Mouse (Mus musculus) heart, postnatal 25 days (tissue): ENCODE results near the gene Gbp2. TPM values are rescaled to one million over a fixed set of nuclear protein-coding genes. Genes with fewer than 3 reads are reported as not detected.
"Not testable (repeated sequence)": the region's sequence is repeated elsewhere in the genome, so short reads cannot be mapped to it uniquely, and the experiment has no call there.

Experiments used
- DNase-seq: peaks from one replicate; pipeline ENCODE4 v3.0.0; 2022; ENCODE audit warnings: low spot score
- intact Hi-C: fragments of 180-260 bp; cut with DNase I; formaldehyde crosslinking; loops from one replicate; pipeline ENCODE4 v1.15.1; 2025
- total RNA-seq, 2 experiments: library from RNA; stranded (reverse); gene quantifications; 2 replicates each; pipeline ENCODE4 v1.2.3; 2021

Gbp2 gene
- 10 to 100 TPM; 10.0 to 12.6 TPM for total RNA-seq

- DNase-seq = peak; percentile 12
- intact Hi-C loops = loop anchor here (2.0 to 10.0 kb wide), 2 partner anchors 130 to 336 kb away; no protein-coding TSS in a partner anchor
Observed at GRCm38 (mm10) chr3:142620111-142620955, at the start of gene Gbp2. Gene Gbp2 (plus strand): TSS chr3:142620602.

- no peak for DNase-seq
- intact Hi-C loops = no loop called here
Observed at GRCm38 (mm10) chr3:142570738-142571137, 49.7 kb upstream of the Gbp2 start.

GRCm38 (mm10) chr3:142577108-142577507, 43.3 kb upstream of the Gbp2 start:
- intact Hi-C loops = no loop called here

GRCm38 (mm10) chr3:142578342-142578741, 42.1 kb upstream of the Gbp2 start:
- intact Hi-C loops = no loop called here
- no peak for DNase-seq

More at GRCm38 (mm10) chr3:142577108-142577507, 43.3 kb upstream of the Gbp2 start:
- DNase-seq = no peak

GRCm38 (mm10) chr3:142583067-142583466, 37.3 kb upstream of the Gbp2 start:
- intact Hi-C loops = no loop called here
- no peak for DNase-seq

GRCm38 (mm10) chr3:142587386-142587785, 33.0 kb upstream of the Gbp2 start:
- intact Hi-C loops = no loop called here
- DNase-seq = no peak

- no peak for DNase-seq
- intact Hi-C loops = no loop called here
Observed at GRCm38 (mm10) chr3:142588888-142589287, 31.5 kb upstream of the Gbp2 start.

GRCm38 (mm10) chr3:142590431-142591067, 29.9 kb upstream of the Gbp2 start:
- intact Hi-C loops = no loop called here
- DNase-seq = no peak

- no peak for DNase-seq
- intact Hi-C loops = no loop called here
Observed at GRCm38 (mm10) chr3:142594547-142594946, 25.9 kb upstream of the Gbp2 start, which contains the start of gene Gbp2b. Gene Gbp2b (plus strand): TSS chr3:142594847.

- no peak for DNase-seq
- intact Hi-C loops = no loop called here
Observed at GRCm38 (mm10) chr3:142597923-142598322, 22.5 kb upstream of the Gbp2 start.

GRCm38 (mm10) chr3:142601675-142602074, 18.7 kb upstream of the Gbp2 start:
- intact Hi-C loops = no loop called here

GRCm38 (mm10) chr3:142618658-142619057, 1.7 kb upstream of the Gbp2 start:
- DNase-seq = no peak
- intact Hi-C loops = loop anchor here (2.0 kb wide), 1 partner anchor 46 kb away; no protein-coding TSS in a partner anchor

More at GRCm38 (mm10) chr3:142601675-142602074, 18.7 kb upstream of the Gbp2 start:
- DNase-seq = no peak

- no peak for DNase-seq
- intact Hi-C loops = loop anchor here (2.0 to 10.0 kb wide), 3 partner anchors 47 to 335 kb away; no protein-coding TSS in a partner anchor
Observed at GRCm38 (mm10) chr3:142619606-142620005, 796 bp upstream of the Gbp2 start.

- intact Hi-C loops = loop anchor here (1.0 to 10.0 kb wide), 3 partner anchors 61 to 336 kb away; partner anchors contain the start of gene Gbp3
- DNase-seq = no peak
Observed at GRCm38 (mm10) chr3:142620956-142621562, 657 bp downstream of the Gbp2 start.

GRCm38 (mm10) chr3:142630385-142630784, 10.0 kb downstream of the Gbp2 start:
- intact Hi-C loops = no loop called here
- DNase-seq = no peak

GRCm38 (mm10) chr3:142640201-142640600, 19.8 kb downstream of the Gbp2 start:
- intact Hi-C loops = loop anchor here (1.0 kb wide), 1 partner anchor 68 kb away; no protein-coding TSS in a partner anchor
- no peak for DNase-seq

- intact Hi-C loops = loop anchor here (1.0 kb wide), 1 partner anchor 156 kb away; no protein-coding TSS in a partner anchor
- not testable (repeated sequence) for DNase-seq
Observed at GRCm38 (mm10) chr3:142645949-142646348, 25.5 kb downstream of the Gbp2 start.

- DNase-seq, intact Hi-C loops: not testable (repeated sequence)
Observed at GRCm38 (mm10) chr3:142647836-142648235, 27.4 kb downstream of the Gbp2 start.

GRCm38 (mm10) chr3:142650205-142650604, 29.8 kb downstream of the Gbp2 start:
- no peak for DNase-seq
- intact Hi-C loops = no loop called here

- DNase-seq = no peak
- intact Hi-C loops = no loop called here
Observed at GRCm38 (mm10) chr3:142664723-142665122, 44.3 kb downstream of the Gbp2 start.
